Mouse (Mus musculus) mouse trophoblast stem cell (cell line): ENCODE results near the gene Lcn2.

Experiments used
- in situ Hi-C, 2 experiments: fragments of 300-500 bp; cut with MseI, MboI; formaldehyde crosslinking; loops; 2 replicates in 1 of 2; 3 replicates in 1 of 2; pipeline ENCODE4 v1.15.1; 2025

The Lcn2 gene

DNA sequence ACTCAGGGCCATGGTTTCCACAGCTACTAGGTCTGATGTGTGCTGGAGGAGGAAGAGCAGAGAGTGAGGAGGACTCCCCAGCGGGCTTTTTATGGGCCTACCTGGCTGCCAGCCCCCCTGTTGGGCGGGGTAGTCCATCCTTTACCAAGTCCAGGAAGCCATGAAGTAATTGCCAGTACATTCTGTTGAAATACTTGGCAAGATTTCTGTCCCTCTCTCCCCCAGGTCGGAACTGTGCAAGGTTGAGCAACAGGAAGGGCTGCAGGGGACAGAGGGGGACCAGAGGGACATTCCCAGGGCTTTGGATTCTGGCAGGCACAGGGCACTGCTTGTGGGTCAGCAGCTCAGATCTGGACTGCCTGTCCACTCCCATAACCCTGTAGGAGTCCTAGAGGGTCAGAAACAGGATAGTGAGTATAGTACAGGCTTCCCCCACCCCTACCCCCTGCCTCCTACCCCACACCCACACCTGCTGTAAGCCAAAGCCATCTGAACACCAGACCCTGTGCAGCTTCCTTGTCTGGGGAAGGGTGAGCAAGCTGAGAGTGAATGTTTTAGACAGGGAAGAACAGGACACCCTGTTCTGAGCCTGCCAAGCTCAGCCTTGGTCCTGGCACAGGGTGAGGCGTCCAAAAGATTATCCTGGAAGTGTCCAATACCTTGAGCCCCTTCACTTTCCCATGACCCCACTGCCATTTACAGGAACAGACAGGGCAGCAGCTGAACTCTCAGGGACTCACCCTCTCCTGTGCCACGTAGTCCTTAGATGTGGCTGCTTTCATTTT lies at the start of gene Lcn2:
Gene Lcn2 (minus strand): TSS at position 547 of the 785 bp plus-strand sequence.
- in situ Hi-C loops = no loop called here

DNA sequence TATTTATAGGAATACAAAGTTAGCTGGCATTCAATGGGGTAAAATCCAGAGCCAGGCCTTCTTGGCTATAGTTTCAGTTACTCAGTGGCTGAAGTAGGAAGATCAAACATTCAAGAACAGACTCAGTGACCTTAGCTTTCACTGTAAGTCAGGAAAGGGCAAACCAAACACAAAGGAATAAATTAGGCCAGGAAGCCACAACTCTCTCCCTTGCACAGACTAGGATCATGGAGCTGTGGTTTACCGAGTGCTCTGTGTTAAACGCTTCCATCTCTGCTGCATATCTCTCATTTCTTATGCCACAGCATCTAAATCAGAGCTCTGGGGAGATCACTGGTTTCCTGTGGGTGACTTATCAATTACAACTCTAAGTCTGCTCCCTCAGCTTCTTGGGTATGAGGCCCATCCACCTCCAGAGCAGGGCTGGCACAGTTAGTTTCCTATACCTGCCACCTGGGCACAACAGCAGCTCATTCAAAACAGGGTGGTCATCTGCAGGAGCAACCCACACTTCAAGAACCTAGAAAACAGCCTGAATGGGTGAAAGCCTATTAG lies 49.6 kb upstream of the Lcn2 start:
- in situ Hi-C loops = no loop called here

DNA sequence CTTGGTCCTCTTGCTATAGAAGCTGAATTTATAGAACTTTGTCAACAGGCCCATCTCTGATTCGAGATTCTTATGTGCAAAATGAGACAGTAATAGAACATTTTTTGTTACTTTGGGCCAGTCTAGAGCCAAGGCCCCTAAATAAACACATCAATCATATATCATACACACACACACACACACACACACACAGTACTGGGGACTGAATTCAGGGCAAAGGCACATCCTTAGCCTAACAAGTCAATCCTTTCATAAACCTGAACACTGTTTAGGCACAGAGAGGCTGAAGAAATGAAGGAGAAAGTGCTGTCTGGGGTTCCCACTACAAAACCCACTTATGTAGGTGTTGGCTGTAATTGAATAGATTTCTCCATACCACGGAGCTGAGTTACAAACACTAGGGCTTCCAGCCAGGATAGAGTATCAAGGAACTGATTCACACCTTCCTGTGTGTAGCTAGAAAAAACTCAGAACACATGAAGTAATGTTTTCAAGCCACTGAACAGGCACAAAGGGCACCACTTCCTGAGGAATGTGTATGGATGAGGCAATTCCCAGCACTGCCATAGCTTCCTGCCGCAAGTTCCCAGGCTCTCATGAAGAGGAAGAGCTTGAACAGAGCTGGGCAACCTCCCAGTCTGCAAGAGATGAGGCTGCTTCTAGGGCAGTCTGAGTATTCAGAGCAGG lies 48.8 kb upstream of the Lcn2 start:
- in situ Hi-C loops = no loop called here

DNA sequence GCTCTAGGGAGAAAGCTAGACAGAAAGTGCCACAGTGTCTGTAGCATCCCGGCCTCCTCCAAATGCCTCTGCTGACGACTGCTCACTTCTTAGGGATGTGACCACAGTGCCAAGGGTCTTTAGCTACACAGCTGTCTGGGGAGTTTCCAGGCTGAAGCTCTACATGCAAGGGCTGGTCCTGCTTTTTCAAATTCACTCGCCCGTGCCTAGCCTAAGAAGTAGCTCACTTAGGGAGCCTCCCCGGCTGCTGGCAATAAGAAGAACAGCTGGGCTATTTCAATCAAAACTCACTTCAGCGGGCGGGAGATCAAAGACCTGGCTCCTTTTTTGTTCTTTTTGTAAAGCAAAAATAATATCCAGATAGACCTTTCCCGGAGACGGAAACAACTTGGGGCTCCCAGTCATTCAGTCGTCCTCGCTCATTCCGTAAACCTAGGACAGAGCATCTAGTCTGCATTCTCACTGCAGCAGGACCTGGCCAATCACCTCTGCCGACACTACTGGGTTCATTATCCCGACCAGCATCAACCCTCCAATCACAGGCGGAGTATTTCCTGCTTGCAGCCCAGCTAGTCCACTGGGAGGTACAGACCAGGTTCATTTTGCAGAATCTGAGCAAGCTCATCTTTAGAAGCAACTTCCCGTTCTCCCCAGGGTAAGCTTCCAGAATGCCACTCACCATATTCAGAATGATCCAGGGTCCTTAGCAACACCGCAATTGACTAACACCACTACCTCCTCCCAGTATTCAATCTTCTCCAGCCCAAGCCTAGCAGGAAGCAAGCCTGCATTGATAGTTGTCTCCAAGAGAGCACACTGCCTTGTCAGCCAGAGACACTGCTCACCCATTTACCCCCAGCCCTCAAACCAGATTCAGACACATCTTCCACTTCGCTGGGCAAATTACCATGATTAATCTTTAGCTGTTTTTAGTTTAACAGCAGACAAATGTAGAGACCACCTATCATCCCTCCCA lies 42.9 kb upstream of the Lcn2 start:
- in situ Hi-C loops = no loop called here

DNA sequence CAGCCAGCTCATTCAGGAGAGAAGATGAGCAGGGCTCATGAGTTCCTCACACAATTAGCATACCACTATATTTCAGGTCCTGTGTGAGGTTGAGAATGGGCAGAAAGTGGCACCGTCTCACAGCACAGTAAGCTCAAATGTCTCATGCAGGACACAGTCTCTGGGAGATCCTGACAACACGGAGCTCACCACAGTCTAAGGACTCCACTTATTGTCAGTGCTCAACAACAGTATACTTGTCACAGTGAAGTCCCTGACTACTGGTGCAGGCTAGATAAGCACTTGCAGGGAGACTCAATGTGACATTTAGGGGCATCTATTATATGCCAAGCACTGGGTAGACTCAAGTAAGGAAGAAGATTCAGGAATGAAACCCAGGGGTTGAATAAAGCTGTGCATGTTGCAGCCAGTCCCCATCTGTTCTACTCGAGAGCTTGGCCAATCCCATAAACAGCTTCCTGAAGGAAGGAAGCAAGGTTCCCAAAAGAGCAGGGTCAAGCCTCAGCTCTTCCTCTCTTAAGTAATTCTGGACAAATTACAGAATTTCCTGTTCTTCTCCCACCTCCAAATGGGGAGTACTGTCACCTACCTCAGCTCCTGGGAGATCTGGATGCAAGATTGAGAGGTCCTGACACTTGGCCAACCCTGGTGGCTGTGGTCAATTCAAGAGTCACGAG lies 41.3 kb upstream of the Lcn2 start:
- in situ Hi-C loops = no loop called here

DNA sequence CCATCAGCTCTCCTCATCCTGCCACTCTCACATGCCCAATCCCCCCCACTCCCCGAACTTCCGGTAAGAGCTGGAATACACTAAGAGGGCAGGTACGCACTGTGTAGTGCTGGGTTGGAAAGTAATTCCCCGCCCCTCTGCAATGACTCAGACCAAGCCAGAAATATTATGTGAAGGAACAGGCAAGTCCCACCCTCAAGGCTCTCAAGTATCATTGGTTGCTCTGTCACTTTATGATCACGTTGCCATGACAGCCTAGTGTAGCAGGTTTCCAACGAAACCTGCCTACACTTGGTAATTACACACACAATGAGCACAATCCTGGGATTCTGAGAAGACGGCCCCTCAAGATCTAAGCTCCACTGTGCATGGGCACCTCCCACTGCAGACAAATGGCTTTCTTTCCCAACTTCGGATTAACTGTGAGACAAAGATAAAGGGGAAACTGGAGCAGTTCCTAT lies 40.2 kb upstream of the Lcn2 start:
- in situ Hi-C loops = no loop called here

DNA sequence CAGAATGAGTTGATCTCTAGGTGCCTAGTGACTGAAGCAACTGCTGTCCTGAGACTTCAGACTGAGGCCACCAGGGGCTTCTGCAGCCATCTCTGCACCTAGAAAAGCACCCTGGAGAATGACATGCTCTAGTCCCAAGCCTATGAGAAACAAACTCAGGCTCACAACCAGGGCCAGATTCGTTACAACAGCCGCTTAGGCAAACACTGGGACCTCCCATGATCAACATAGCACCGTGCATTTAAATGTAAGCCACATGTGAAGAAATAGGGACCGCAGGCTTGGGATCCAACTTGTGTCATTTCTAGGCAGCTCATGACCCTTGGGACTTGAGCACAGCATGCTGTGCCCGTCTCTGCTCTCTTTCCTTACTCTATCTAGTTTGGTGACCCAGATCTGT lies 39.7 kb upstream of the Lcn2 start:
- in situ Hi-C loops = no loop called here

DNA sequence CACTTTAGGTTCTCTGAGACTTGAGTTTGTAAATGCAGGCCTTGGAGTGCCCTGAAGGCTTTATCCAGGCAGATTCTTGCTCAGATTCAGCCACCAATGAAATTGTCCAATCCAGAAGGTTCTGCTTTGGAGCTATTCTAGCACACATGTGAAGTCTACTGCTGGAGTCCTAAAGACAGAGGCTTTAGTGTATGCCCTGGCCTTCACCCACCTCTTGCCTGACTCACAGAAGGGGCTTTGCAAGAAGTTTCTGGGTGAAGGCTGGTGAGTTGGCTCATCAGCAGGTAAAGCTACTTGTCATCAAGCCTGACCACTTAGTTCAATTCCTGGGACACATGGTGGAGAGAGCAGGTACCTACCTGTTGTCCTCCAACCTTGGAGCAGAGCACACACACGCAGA lies 38.1 kb upstream of the Lcn2 start:
- in situ Hi-C loops = no loop called here

DNA sequence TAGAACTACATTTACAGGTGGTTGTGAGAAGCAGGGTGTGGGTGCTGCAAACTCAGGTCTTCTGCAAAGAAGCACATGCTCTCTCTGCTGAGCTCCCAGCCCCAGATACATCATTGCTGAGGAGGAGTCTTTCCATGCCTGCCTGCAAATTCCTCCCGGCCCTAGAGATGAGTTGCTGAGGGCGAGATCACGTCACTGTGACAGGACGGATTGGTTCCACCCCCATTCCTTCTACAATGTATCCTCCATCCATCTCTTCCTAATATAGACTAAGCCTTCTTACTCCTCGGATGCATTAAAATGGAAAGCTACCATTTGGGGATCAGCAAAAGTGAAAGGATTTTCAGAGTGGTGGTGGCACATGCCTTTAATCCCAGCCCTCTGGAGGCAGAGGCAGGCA lies 37.5 kb upstream of the Lcn2 start:
- in situ Hi-C loops = no loop called here

DNA sequence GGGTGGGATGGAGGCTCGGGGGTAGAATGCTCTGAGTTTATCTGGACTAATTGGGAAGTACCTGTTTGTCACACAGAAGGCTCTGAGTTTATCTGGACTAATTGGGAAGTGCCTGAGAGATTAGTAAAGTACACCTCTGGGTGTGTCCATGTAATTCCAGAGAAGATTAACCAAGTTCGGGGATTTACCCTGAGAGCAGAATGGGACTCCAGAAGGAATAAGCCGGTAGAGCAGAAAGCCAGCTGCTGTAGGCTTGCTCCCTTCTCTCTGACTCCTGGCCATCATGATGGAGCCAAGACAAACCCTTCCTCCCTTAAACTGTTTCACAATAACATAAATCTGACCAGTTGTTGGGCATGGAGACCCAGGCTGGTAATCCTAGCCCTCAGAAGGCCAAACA lies 36.7 kb upstream of the Lcn2 start:
- in situ Hi-C loops = no loop called here

DNA sequence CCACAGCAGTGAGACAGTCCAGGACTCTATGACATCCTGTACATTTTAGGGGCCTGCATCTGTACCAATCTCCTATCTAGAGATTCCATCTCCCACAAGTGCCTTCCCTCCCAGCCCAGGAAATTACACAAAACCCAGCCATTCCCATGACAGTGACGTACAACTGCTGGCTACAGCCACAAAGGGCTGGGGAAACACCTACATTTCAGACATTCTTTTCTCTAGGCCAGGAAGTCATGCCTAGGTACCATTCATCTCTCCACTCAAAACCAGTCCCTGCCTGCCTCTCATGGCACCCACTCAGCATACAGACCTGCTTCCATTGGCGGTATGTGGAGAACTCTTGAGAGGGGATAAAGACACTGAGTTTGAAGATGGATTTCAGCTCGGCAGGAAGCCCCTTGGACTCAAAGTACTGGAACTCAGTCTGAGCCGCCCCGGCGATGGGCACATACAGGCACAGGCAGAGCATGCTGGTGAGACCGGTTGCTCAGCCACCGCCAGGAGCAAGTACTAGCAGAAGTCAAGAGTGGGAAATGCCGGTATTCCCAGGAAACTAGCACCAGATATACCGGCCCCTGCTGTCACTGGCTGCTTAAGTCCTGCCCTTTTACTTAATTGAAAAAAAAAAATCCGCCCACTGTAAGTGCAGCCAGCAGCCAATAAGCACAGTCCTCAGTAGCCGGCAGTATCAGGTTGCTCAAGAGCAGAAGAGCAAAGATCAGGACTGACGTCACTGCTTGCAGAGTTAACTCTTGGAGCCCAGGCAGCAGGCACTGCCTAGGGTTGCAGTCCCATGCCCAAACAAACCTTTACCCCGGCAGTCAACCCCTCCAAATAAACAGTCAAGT lies 35.7 kb upstream of the Lcn2 start:
- in situ Hi-C loops = no loop called here

DNA sequence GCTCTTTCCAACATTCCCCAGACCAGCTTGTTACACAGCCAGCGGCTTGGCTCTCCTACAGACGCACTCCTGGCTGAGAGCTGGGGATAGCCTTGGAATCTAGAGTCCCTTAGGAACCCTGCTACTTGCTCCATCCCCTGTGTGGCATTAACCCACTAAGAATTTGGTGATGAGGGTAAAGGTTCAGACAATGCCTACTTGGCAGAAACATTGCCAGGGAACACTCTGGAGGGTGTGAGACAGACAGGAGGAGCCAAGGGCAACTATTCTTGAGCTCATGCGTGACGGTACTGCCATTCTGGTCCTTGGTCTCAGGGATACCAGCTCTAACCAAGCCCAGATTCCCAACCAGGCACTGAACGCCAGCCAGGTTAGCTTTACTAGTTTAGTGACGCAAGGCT lies 33.8 kb upstream of the Lcn2 start:
- in situ Hi-C loops = no loop called here

DNA sequence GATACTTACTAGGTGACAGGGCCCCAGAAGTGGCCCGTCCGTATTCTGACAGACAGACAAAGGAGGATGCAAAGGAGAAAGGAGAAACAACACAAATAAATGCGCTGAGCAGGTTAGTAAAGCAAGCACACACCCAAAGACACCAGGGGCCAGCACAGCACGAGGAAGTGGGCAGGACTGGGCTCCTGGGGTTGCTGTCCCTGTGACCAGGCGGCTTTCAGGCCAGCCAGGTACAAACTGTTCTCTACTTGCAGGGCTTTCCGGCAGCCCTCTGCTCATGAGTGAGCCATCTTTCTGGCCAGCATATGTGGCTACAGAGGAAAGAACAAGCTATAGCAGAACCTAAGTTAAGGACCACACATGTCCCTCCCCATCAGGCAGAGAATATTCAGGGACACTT lies 32.6 kb upstream of the Lcn2 start:
- in situ Hi-C loops = no loop called here

DNA sequence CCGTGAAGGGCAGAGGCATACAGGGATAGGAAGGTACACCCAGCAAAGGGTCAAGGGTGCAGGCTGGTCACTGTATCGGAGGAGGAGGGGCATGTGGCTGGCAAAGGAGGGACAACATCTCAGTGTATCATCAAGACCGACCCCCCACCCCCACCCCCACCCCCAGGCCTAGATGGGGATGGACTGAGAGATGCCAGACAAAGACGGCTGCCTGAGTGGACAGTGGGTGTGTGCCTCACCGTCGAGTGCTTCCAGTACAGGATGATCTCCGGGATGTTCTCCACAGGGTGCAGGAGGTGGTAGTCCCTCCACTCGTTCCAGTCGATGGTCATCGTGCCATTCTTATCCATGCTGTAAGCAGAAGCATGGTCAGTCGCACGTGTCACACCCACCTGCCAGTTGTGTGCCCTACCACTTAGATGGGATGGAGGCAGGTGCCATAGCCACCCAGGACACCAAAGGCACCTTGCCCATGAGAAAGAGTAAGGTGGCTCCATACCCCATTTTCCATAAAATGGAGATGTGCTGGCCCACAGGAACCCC lies 32.1 kb upstream of the Lcn2 start:
- in situ Hi-C loops = no loop called here

DNA sequence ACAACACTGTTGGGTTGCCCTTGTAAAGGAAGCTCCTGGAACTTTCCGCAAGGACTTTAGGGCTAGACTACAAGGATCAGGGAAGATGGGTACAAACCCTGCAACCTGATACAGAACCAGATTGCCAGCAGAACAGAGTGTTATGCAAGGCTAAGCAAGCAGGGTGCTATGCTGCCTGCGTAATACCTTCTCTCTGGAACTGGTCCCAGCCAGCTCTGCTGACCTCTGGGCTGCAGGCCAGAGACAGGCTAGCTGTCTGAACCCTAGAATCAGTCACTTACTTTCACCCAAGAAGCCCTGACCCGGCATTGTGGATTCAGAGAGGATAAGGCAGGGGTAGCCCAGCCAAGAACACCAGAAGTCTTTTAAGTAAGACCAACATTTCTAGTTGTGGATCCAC lies 31.3 kb upstream of the Lcn2 start:
- in situ Hi-C loops = no loop called here

DNA sequence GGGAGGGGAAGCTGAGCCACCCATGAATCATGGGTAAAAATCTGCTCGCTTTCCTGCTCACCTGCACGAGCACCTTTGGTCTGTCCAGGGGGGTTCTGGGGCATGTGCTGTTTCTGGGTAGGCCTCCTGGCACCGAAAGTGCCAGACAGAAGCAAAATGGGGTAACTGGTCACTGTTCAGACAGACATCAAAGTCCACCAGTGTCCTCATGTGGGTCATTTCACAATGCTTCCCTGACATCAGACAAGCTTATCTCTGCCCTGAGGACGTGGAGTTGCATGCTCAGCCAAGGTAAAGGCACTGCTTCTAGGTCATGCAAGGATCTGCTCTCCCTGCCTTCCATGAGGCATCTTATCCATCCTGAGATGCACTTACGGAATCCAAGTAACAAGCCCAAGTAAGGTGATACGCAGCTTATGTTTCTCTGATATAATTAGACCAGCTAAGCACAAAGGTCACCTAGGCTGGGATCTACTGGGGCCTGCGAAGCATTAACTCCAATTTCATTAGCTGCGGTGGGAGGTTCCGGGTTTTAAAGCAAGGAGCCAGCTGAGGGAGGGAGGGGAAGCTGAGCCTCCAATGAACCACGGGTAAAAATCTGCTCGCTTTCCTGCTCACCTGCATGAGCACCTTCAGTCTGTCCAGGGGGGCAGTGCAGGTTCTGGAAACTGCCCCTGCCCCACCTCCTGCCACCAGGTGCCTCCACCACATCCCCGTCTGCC lies 30.5 kb upstream of the Lcn2 start:
- in situ Hi-C loops = no loop called here

DNA sequence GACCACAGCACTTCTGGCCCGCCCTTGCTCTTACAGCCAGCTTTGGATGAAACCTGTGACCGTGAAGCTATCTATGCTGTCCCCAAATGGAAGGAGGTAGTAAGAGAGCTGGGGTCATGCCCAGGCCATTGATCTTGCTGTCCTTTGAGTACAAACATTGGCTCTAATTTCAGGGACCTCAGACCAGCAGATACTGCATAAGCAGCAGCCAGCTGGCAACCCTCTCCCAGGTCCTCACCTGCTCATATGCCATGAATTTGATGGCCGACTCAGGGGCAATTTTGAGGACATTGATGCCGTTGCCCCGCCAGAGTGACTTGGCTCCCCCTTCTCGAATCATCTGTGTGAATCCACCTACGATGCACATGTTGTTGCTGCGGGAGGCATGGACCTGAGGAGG lies 29.4 kb upstream of the Lcn2 start:
- in situ Hi-C loops = no loop called here

DNA sequence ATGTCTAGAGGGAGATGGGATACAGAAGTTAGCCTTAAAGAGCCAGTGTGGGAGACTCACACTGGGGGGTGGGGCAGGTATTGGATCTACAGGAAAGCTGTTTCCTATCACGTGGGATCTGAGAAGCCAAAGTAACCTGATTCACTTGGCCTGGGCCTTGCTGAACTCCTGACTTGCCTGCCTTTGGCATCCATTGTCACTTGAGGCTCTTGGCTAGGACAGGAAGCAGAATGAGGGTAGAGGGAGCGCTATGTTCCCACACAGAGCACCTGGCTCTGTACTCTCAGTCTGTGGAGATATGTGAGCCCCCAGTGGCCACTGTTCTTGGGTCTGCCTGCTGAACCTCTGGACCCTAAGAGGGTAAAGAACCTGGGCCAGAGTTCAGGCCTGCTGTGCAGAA lies 28.5 kb upstream of the Lcn2 start:
- in situ Hi-C loops = no loop called here

DNA sequence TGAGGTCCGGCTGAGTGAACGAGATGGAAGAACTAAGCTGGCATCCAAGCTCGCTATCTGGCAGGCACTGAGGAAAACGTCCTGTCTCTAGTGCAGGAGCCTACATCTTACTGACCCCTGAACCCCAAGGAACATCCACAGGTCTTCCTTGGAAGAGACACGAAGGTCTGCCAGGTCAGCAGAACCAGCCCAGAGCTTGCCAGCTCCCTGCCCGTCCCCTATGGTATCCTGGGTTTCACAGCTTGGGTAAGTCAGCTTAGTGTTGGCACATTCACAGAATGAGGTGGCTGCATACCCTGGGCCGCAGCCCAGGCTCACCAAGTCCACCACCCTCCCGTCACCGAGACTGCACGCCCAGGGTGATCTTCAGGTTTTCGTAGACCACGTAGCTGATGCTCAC lies 27.7 kb upstream of the Lcn2 start:
- in situ Hi-C loops = no loop called here
